Mouse (Mus musculus) C2C12 (cell line): ENCODE data around the gene Gpx4.

Experiments
- CTCF ChIP-seq: IDR thresholded peaks from one replicate; pipeline ENCODE4 v1.5.1; 2011; ENCODE audit not compliant: control insufficient read depth, insufficient read depth, insufficient read length
- FOSL1 ChIP-seq: IDR thresholded peaks from one replicate; pipeline ENCODE4 v1.8.0; 2011; ENCODE audit warnings: mild to moderate bottlenecking, low read length; ENCODE audit not compliant: poor library complexity, insufficient read depth, severe bottlenecking
- USF1 ChIP-seq: IDR thresholded peaks from one replicate; pipeline ENCODE4 v1.6.1; 2011; ENCODE audit warnings: low read depth, mild to moderate bottlenecking, control low read depth, moderate library complexity

DNA sequence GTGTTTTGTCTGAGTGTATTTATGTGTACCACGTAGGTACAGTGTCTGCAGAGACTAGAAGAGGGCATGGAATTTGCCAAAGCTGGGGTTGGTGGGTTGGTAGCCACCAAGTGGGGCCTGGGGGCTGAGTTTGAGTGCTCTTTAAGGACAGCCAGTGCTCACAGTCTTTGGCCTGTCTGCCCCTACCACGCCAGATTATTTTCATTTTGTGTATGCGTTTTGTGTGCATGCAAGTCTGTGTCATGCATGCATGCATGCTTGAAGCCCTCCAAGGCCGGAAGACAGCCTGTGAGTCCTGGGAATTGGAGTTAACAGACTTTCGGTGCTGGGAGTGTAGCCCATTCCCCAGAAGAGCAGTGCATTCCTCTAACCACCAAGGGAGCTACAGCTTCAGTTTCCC lies 8.4 kb downstream of the Gpx4 start:
- no peak for TF ChIP-seq FOSL1
- no peak for TF ChIP-seq CTCF
- TF ChIP-seq USF1: no peak
